Mouse (Mus musculus) hindbrain, embryonic 10.5 days (tissue): ENCODE measurements around the gene Dip2c. TPM values are rescaled to one million over a fixed set of nuclear protein-coding genes. Genes with fewer than 3 reads are reported as not detected.

Experiments used
- DNase-seq: peaks from one replicate; pipeline ENCODE4 v3.0.0-alpha.2; 2017; ENCODE audit warnings: low spot score
- H3K27ac ChIP-seq: fragments of 300-500 bp; sonication (generic); 2 replicates; pipeline ENCODE4 v1.5.1; 2016; ENCODE audit warnings: mild to moderate bottlenecking, moderate library complexity
- H3K27me3 ChIP-seq: fragments of 300-500 bp; sonication (generic); 2 replicates; pipeline ENCODE4 v1.6.1; 2016; ENCODE audit warnings: mild to moderate bottlenecking; ENCODE audit not compliant: poor library complexity, insufficient read depth, severe bottlenecking
- H3K36me3 ChIP-seq: fragments of 300-500 bp; sonication (generic); 2 replicates; pipeline ENCODE4 v1.6.1; 2016; ENCODE audit warnings: mild to moderate bottlenecking, moderate library complexity
- H3K4me1 ChIP-seq: fragments of 300-500 bp; sonication (generic); replicated peaks from 2 replicates; pipeline ENCODE4 v1.6.1; 2016; ENCODE audit warnings: mild to moderate bottlenecking
- H3K4me3 ChIP-seq: fragments of 300-500 bp; sonication (generic); 2 replicates; pipeline ENCODE4 v1.5.1; 2016; ENCODE audit warnings: mild to moderate bottlenecking, moderate library complexity
- H3K9me3 ChIP-seq: fragments of 300-500 bp; sonication (generic); 2 replicates; pipeline ENCODE4 v1.6.1; 2016; ENCODE audit warnings: mild to moderate bottlenecking, moderate library complexity
- WGBS: fragments of 180-500 bp; shearing (Covaris S2); methylation state at CpG from one replicate; pipeline ENCODE4 v1.1.7; 2016; 5-methylcytosine and 5-hydroxymethylcytosine counted together
- polyA plus RNA-seq: library from polyadenylated mRNA; unstranded; fragments of >200 nt; fragmentation: Nextera tagmentation; extraction: Ambion mirVana; gene quantifications from 2 replicates; pipeline ENCODE4 v1.2.1, GENCODE M21; 2016

The Dip2c gene
- polyA plus RNA-seq, 1 experiment from 2014 or later, result 5.8 TPM

GRCm38 (mm10) chr13:9445533-9446294 is 169.4 kb downstream of the Dip2c start:
- WGBS, result 83% methylated on average over 6 of the region's 6 CpGs
- DNase-seq, result no peak
- H3K36me3 ChIP-seq, result no peaks in the 10 kb centered on the region
- no peaks in the 10 kb centered on the region for H3K27me3 ChIP-seq
- no peaks in the 10 kb centered on the region for H3K9me3 ChIP-seq
- H3K27ac ChIP-seq, result no peak overlapping the region
- no peaks in the 10 kb centered on the region for H3K4me1 ChIP-seq
- H3K4me3 ChIP-seq, result no peak overlapping the region

- no peak overlapping the region for H3K27ac ChIP-seq
- WGBS, result over 99% methylated on average over 4 of the region's 4 CpGs
- H3K27me3 ChIP-seq, result no peaks in the 10 kb centered on the region
- H3K9me3 ChIP-seq, result no peaks in the 10 kb centered on the region
- no peaks in the 10 kb centered on the region for H3K36me3 ChIP-seq
- no peaks in the 10 kb centered on the region for H3K4me1 ChIP-seq
- no peak for DNase-seq
- H3K4me3 ChIP-seq, result no peak overlapping the region
Measured at GRCm38 (mm10) chr13:9446448-9447115, 170.3 kb downstream of the Dip2c start.

- H3K9me3 ChIP-seq, result no peaks in the 10 kb centered on the region
- 87% methylated on average over 3 of the region's 3 CpGs for WGBS
- H3K27ac ChIP-seq, result no peak overlapping the region
- no peak overlapping the region for H3K4me3 ChIP-seq
- H3K4me1 ChIP-seq, result no peaks in the 10 kb centered on the region
- H3K27me3 ChIP-seq, result no peaks in the 10 kb centered on the region
- H3K36me3 ChIP-seq, result no peaks in the 10 kb centered on the region
- no peak for DNase-seq
Measured at GRCm38 (mm10) chr13:9450276-9450675, 173.9 kb downstream of the Dip2c start.

DNA sequence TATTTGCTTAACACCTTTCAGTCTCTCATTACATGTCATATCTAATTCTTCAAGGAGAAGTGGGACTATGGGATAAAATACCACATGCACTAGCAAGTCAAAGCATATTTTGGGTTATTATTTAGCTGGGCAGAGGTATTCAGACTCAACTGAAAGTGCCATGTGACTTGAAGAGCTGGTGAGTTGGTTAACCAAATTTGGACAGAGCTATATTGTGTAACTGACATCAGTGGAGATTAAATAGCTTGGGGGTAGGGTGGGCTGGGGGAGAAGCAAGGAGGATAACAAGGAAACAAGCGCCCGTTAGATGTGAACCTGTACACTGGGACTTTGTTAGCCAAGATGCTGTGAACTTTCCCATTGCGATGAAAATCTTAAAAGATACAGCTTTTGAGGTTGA is 175.6 kb downstream of the Dip2c start:
- Histone ChIP-seq H3K27me3 (no peaks in the 10 kb centered on the region), H3K36me3 (no peaks in the 10 kb centered on the region), H3K9me3 (no peaks in the 10 kb centered on the region), H3K27ac (no peak overlapping the region), H3K4me3 (no peak overlapping the region), H3K4me1 (no peaks in the 10 kb centered on the region)
- WGBS, result 93% methylated on average over 3 of the region's 3 CpGs
- DNase-seq, result no peak

DNA sequence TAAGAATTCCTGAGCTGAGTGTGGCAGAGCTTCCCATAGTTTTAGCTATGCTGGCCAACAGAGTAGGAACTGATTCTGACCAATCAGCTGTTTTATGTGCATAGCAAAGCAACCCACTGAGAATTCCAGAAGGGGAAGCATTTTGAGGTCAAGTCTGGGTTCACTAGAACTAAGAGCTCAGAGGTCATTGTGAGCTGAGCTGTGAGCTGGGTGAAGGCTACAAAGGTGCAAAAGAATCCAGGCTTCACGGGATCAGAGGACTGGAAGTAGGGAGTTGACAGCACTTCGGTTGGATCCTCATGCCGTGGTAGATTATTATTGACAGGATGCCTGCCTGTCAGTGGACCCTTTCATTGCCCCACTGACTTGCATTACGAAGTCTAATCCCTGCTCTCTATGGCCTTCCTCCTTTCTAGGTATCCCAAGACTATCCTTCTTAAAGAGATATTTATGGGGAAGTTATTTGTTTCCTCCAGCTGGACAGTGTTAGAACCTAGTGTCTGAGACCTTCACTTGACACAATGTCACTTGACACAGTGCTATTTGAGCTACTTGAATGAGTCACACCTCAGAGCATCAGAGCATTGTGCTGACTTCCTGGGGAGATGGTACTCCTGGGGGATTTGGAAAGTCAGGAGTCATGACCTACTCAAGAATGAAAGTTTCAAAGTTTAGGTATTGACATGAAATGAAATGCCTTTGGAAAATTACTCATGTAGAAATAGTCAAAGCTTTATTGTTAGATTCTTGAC is 178.3 kb downstream of the Dip2c start:
- no peak for DNase-seq
- H3K4me3 ChIP-seq, result no peak overlapping the region
- 54% methylated on average over 4 of the region's 4 CpGs for WGBS

DNA sequence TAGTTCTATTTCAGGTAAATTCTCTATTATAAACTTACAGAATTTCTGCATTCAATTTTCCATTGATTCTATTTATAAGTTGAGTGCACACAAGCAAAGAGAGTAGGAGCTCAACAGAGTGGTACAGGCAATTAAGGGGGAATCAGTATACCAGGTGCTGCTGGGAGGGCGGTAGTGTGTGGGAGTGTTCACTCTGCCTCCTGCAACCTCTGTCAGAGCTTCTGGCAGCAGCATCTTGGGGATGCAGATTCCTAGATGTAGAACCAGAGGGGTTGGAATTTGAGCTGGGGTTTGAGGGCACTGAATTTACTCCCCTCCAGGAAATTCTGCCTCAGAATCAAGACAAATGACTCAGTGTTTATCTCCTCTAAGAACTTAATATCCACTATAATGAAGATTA is 179.7 kb downstream of the Dip2c start:
- Histone ChIP-seq H3K36me3 (no peaks in the 10 kb centered on the region), H3K4me1 (no peaks in the 10 kb centered on the region), H3K9me3 (no peaks in the 10 kb centered on the region), H3K27ac (no peak overlapping the region), H3K4me3 (no peak overlapping the region), H3K27me3 (no peaks in the 10 kb centered on the region)
- 73% methylated on average over 1 of the region's 1 CpGs for WGBS
- DNase-seq, result no peak

More for the DNA sequence above, 178.3 kb downstream of the Dip2c start:
- Histone ChIP-seq H3K27me3 (no peaks in the 10 kb centered on the region), H3K4me1 (no peaks in the 10 kb centered on the region), H3K27ac (no peak overlapping the region), H3K36me3 (no peaks in the 10 kb centered on the region), H3K9me3 (no peaks in the 10 kb centered on the region)

GRCm38 (mm10) chr13:9457420-9458308 is 181.3 kb downstream of the Dip2c start:
- H3K9me3 ChIP-seq, result no peaks in the 10 kb centered on the region
- 86% methylated on average over 8 of the region's 8 CpGs for WGBS
- H3K4me3 ChIP-seq, result no peak overlapping the region
- DNase-seq, result no peak
- H3K36me3 ChIP-seq, result no peaks in the 10 kb centered on the region
- H3K27ac ChIP-seq, result no peak overlapping the region
- H3K4me1 ChIP-seq, result no peaks in the 10 kb centered on the region
- no peaks in the 10 kb centered on the region for H3K27me3 ChIP-seq

DNA sequence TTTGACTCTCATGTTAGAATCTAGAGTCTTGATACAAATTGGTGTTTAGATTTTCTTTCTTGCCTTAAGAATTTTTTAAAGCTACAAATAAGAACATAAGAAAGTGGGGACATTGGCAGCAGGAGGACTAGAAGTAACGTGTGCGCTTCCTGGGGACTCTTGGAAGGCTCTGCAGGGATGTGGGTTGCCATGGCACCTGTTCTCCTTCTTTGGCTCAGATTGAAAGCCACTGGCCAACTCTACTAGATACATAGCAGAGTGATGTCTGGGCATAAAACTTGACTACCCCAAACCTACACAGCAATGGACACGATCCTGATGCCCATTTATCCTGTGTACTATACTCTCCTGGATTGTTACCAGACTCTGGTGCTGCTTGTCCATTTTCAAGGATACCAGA is 188.1 kb downstream of the Dip2c start:
- no peak overlapping the region for H3K4me3 ChIP-seq
- 86% methylated on average over 3 of the region's 3 CpGs for WGBS
- no peaks in the 10 kb centered on the region for H3K27me3 ChIP-seq
- H3K27ac ChIP-seq, result no peak overlapping the region
- no peaks in the 10 kb centered on the region for H3K4me1 ChIP-seq
- no peaks in the 10 kb centered on the region for H3K36me3 ChIP-seq
- no peaks in the 10 kb centered on the region for H3K9me3 ChIP-seq
- DNase-seq, result no peak

- H3K4me3 ChIP-seq, result no peak overlapping the region
- H3K27me3 ChIP-seq, result no peaks in the 10 kb centered on the region
- peak; percentile 23 for DNase-seq
- 49% methylated on average over 1 of the region's 1 CpGs for WGBS
- no peaks in the 10 kb centered on the region for H3K36me3 ChIP-seq
- H3K27ac ChIP-seq, result no peak overlapping the region
- H3K4me1 ChIP-seq, result no peaks in the 10 kb centered on the region
- H3K9me3 ChIP-seq, result no peaks in the 10 kb centered on the region
Measured at GRCm38 (mm10) chr13:9467216-9467615, 190.9 kb downstream of the Dip2c start.

- Histone ChIP-seq H3K27me3 (no peaks in the 10 kb centered on the region), H3K36me3 (no peaks in the 10 kb centered on the region), H3K9me3 (peaks cover 5% of the 10 kb centered on the region; the same call in 1 of the 2 replicates), H3K4me1 (no peaks in the 10 kb centered on the region), H3K27ac (no peak overlapping the region), H3K4me3 (no peak overlapping the region)
- 90% methylated on average over 1 of the region's 1 CpGs for WGBS
- DNase-seq, result no peak
Measured at GRCm38 (mm10) chr13:9473383-9473782, 197.1 kb downstream of the Dip2c start.

- no peaks in the 10 kb centered on the region for H3K36me3 ChIP-seq
- H3K4me3 ChIP-seq, result no peak overlapping the region
- no peaks in the 10 kb centered on the region for H3K4me1 ChIP-seq
- no peaks in the 10 kb centered on the region for H3K9me3 ChIP-seq
- H3K27me3 ChIP-seq, result no peaks in the 10 kb centered on the region
- H3K27ac ChIP-seq, result no peak overlapping the region
- DNase-seq, result no peak
- WGBS, result 82% methylated on average over 1 of the region's 1 CpGs
Measured at GRCm38 (mm10) chr13:9481722-9482121, 205.4 kb downstream of the Dip2c start.

DNA sequence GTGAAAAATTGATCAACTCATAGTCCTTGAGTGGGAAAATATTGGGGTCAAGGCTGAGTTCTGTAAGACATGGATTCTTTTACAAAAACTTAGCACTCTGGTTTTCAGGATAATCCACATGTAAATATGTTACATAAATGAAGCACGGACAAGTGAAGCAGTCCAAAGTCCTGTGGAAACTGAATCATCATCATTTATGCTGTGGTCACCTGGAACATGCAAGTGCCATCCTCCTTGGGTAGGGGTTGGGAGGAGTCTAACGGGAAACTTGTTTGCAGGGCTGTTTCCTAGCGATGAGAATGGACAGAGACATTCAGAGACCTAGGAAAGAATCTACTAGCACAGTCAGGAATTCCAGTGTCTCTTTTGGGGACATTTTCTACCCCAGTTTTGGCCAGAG is 213.4 kb downstream of the Dip2c start:
- no peaks in the 10 kb centered on the region for H3K4me1 ChIP-seq
- no peak overlapping the region for H3K27ac ChIP-seq
- H3K4me3 ChIP-seq, result no peak overlapping the region
- H3K27me3 ChIP-seq, result no peaks in the 10 kb centered on the region
- no peak for DNase-seq
- WGBS, result 92% methylated on average over 3 of the region's 3 CpGs
- no peaks in the 10 kb centered on the region for H3K36me3 ChIP-seq
- H3K9me3 ChIP-seq, result no peaks in the 10 kb centered on the region
